In genomic region chr10:95777701-95778320, GRCm38 (mm10) we compare ENCODE assay signal across 23 mouse cellular contexts.
DNase-seq lines count a peak whose midpoint lies in the region; ATAC-seq lines count a peak whose summit lies in the region.
"Had no signal": no experiment of that assay in that cellular context is flagged by ENCODE, and none has a peak within 500 bp of the region (broad histone marks: within the 10 kb centered on the region; RNA-seq: fewer than 3 reads in every experiment).

No protein-coding gene starts in this region.

- 84% methylated on average over 15 of the region's 15 CpGs for WGBS in intestine, embryonic 16.5 days
- 86% methylated on average over 15 of the region's 15 CpGs for WGBS in intestine, embryonic 15.5 days

- no peaks in the 10 kb centered on the region for H3K36me3 ChIP-seq in intestine, embryonic 16.5 days (ENCODE audit: control insufficient read depth, insufficient read depth, low read length)
- H3K36me3 ChIP-seq in intestine, embryonic 15.5 days = no peaks in the 10 kb centered on the region
- H3K36me3 ChIP-seq: G1E; heart, embryonic 13.5 days; midbrain, embryonic 12.5 days; neural tube, embryonic 13.5 days had no signal

- ATAC-seq in intestine, embryonic 16.5 days = peak; percentile 22; the same call in 1 of the 2 replicates
- no peak for ATAC-seq in intestine, embryonic 15.5 days
- ATAC-seq: forebrain, embryonic 16.5 days had no signal

- H3K4me2 ChIP-seq in intestine, embryonic 16.5 days (ENCODE audit: low read depth, low read length) = no peak overlapping the region
- no peak overlapping the region for H3K4me2 ChIP-seq in intestine, embryonic 15.5 days (replicated peaks)
- H3K4me2 ChIP-seq: heart, embryonic 13.5 days; hindbrain, embryonic 14.5 days; midbrain, embryonic 12.5 days; neural tube, embryonic 13.5 days had no signal

- no peak overlapping the region for H3K9ac ChIP-seq in intestine, embryonic 16.5 days (ENCODE audit: low read depth, low read length)
- no peak overlapping the region for H3K9ac ChIP-seq in intestine, embryonic 15.5 days
- H3K9ac ChIP-seq: heart, embryonic 13.5 days; hindbrain, embryonic 14.5 days; midbrain, embryonic 12.5 days; neural tube, embryonic 13.5 days had no signal

- 0 out of 2 replicates have a peak, but pooled peaks cover 6% of the 10 kb centered on the region for H3K4me1 ChIP-seq in intestine, embryonic 16.5 days (ENCODE audit: control insufficient read depth, insufficient read depth, low read length)
- H3K4me1 ChIP-seq in intestine, embryonic 15.5 days (replicated peaks) = no peaks in the 10 kb centered on the region
- H3K4me1 ChIP-seq: midbrain, embryonic 12.5 days; neural tube, embryonic 13.5 days had no signal

- no peak overlapping the region for H3K4me3 ChIP-seq in intestine, embryonic 16.5 days (ENCODE audit: low read length)
- no peak overlapping the region for H3K4me3 ChIP-seq in intestine, embryonic 15.5 days (replicated peaks)
- H3K4me3 ChIP-seq: heart, embryonic 13.5 days; left cerebral cortex, adult 2 months; midbrain, embryonic 12.5 days; neural tube, embryonic 13.5 days had no signal

- peak; percentile 29 for DNase-seq in 3T3-L1 (ENCODE audit: low read depth, low spot score)
- DNase-seq in kidney, adult 9 months = peak; percentile 64
- DNase-seq in kidney, postnatal 36 days = peak; percentile 62 to 64
- DNase-seq in layer of hippocampus, postnatal 14 days (ENCODE audit: low spot score in 2 of 2) = no peak
- no peak for DNase-seq in heart, adult 18-20 months
- no peak for DNase-seq in cerebellum, adult 9-11 months
- DNase-seq: adrenal gland, postnatal 25 days; cerebellum, adult 11-12 months; cerebellum, postnatal 25 days; embryo, embryonic 11 days; gastrocnemius, postnatal 36 days; lung, adult 2 months; spleen, adult 18-20 months; thymus, adult 2 months had no signal

- no peaks in the 10 kb centered on the region for H3K27me3 ChIP-seq in intestine, embryonic 16.5 days (replicated peaks; ENCODE audit: control insufficient read depth, insufficient read depth, low read length)
- no peaks in the 10 kb centered on the region for H3K27me3 ChIP-seq in intestine, embryonic 15.5 days (replicated peaks)
- H3K27me3 ChIP-seq: heart, embryonic 13.5 days; midbrain, embryonic 12.5 days; neural tube, embryonic 13.5 days had no signal

- no peaks in the 10 kb centered on the region for H3K9me3 ChIP-seq in intestine, embryonic 16.5 days (ENCODE audit: control insufficient read depth, low read length)
- H3K9me3 ChIP-seq in intestine, embryonic 15.5 days = no peaks in the 10 kb centered on the region
- H3K9me3 ChIP-seq: G1E; heart, embryonic 13.5 days; midbrain, embryonic 12.5 days; neural tube, embryonic 13.5 days had no signal

- peak overlapping the region; percentile 62; the same call in 1 of the 2 replicates for H3K27ac ChIP-seq in intestine, embryonic 16.5 days (ENCODE audit: low read length)
- H3K27ac ChIP-seq in intestine, embryonic 15.5 days = no peak overlapping the region
- H3K27ac ChIP-seq: heart, embryonic 13.5 days; hindbrain, embryonic 14.5 days; left cerebral cortex, adult 2 months; midbrain, embryonic 12.5 days; neural tube, embryonic 13.5 days had no signal

Comparison
In these comparisons a context has a peak if more than half of its experiments do, and no peak if none do; other contexts are left out.
1. DNase-seq: peak in 3T3-L1 (single experiment), kidney, adult 9 months (single experiment) and kidney, postnatal 36 days (2 of 2); none in layer of hippocampus, postnatal 14 days (0 of 2), heart, adult 18-20 months (0 of 2) and cerebellum, adult 9-11 months (single experiment).